Mouse (Mus musculus) layer of hippocampus, postnatal 36 days (tissue): ENCODE measurements around the gene Rgcc. TPM values are rescaled to one million over a fixed set of nuclear protein-coding genes. Genes with fewer than 3 reads are reported as not detected.
A peak's percentile ranks its signal among the peaks of the same experiment; 100 is the strongest.

ENCODE experiments used
- DNase-seq, 2 experiments: peaks; one replicate each; pipeline ENCODE4 v3.0.0; 2022
- total RNA-seq, 2 experiments: library from RNA; stranded (reverse); gene quantifications; 2 replicates each; pipeline ENCODE4 v1.2.3; 2021

Gene Rgcc
- total RNA-seq, 2 experiments from 2014 or later, result 44.6 to 44.8 TPM

- peak in 1 of 2 experiments; percentile 24 for DNase-seq
These were observed 649 bp downstream of the Rgcc start for GRCm38 (mm10) chr14:79300641-79301350.

- no peak for DNase-seq
These were observed 1.6 kb downstream of the Rgcc start for GRCm38 (mm10) chr14:79299796-79300195.

- DNase-seq, result no peak
These were observed 2.2 kb downstream of the Rgcc start for GRCm38 (mm10) chr14:79299230-79299629.

GRCm38 (mm10) chr14:79298314-79298992 lies 3.0 kb downstream of the Rgcc start:
- DNase-seq, result no peak

- no peak for DNase-seq
These were observed 4.6 kb downstream of the Rgcc start for GRCm38 (mm10) chr14:79296836-79297235.

- DNase-seq, result no peak
These were observed 5.2 kb downstream of the Rgcc start for GRCm38 (mm10) chr14:79296201-79296600.

GRCm38 (mm10) chr14:79295579-79295978 lies 5.9 kb downstream of the Rgcc start:
- DNase-seq, result no peak

- DNase-seq, result no peak
These were observed 6.5 kb downstream of the Rgcc start for GRCm38 (mm10) chr14:79294950-79295349.

GRCm38 (mm10) chr14:79294051-79294814 lies 7.2 kb downstream of the Rgcc start:
- no peak for DNase-seq

- no peak for DNase-seq
These were observed 8.2 kb downstream of the Rgcc start for GRCm38 (mm10) chr14:79293119-79293780.

GRCm38 (mm10) chr14:79291629-79292028 lies 9.8 kb downstream of the Rgcc start:
- no peak for DNase-seq

- DNase-seq, result no peak
These were observed 10.6 kb downstream of the Rgcc start for GRCm38 (mm10) chr14:79290683-79291425.

GRCm38 (mm10) chr14:79289909-79290308 lies 11.5 kb downstream of the Rgcc start:
- no peak for DNase-seq

GRCm38 (mm10) chr14:79288280-79288679 lies 13.2 kb downstream of the Rgcc start:
- no peak for DNase-seq

- no peak for DNase-seq
These were observed 14.1 kb downstream of the Rgcc start for GRCm38 (mm10) chr14:79287251-79287863.

GRCm38 (mm10) chr14:79285549-79285948 lies 15.9 kb downstream of the Rgcc start:
- DNase-seq, result no peak

GRCm38 (mm10) chr14:79284616-79285015 lies 16.8 kb downstream of the Rgcc start:
- DNase-seq, result no peak

GRCm38 (mm10) chr14:79283952-79284351 lies 17.5 kb downstream of the Rgcc start:
- DNase-seq, result no peak

- DNase-seq, result no peak
These were observed 19.4 kb downstream of the Rgcc start for GRCm38 (mm10) chr14:79281894-79282553.

GRCm38 (mm10) chr14:79280456-79280855 lies 21.0 kb downstream of the Rgcc start:
- DNase-seq, result no peak

GRCm38 (mm10) chr14:79279494-79279893 lies 22.0 kb downstream of the Rgcc start:
- DNase-seq, result no peak
